Comparison of ENCODE assay signal across 10 mouse cellular contexts in the genomic region with DNA sequence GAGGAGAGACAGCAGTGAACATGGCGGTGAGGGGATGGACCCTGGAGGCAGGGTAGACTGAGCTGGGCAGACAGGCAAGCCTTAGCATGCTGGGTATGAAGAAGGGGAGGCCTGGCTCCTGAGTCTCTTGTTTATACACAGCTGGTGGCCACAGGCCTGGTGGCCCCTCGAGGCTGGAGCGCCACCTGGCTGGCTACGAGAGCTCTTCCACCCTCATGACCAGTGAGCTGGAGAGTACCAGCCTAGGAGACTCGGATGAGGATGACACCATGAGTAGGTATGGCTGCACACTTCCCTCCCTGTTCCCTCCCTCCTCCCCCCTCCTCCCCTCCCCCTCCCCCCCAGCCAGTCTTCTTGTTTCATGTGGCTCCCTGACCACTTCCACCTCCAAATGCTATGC. TPM values are rescaled to one million over a fixed set of nuclear protein-coding genes. Genes with fewer than 3 reads are reported as not detected.
DNase-seq lines count a peak whose midpoint lies in the region; ATAC-seq and TF ChIP-seq lines count a peak whose summit lies in the region.
"Had no signal": no experiment of that assay in that cellular context is flagged by ENCODE, and none has a peak within 500 bp of the region (broad histone marks: within the 10 kb centered on the region; RNA-seq: fewer than 3 reads in every experiment).

No protein-coding gene starts in this region.

- peaks cover 33% of the 10 kb centered on the region for H3K4me1 ChIP-seq in forebrain, embryonic 12.5 days
- H3K4me1 ChIP-seq in forebrain, embryonic 14.5 days (ENCODE audit: control insufficient read depth, insufficient read depth, low read length), result peaks cover 22% of the 10 kb centered on the region
- peaks cover 38% of the 10 kb centered on the region for H3K4me1 ChIP-seq in midbrain, embryonic 10.5 days
- peaks cover 39% of the 10 kb centered on the region for H3K4me1 ChIP-seq in midbrain, embryonic 13.5 days (replicated peaks)
- H3K4me1 ChIP-seq in cortical plate, adult 2 months (ENCODE audit: control insufficient read depth, insufficient read depth, low read length), result peaks cover 8% of the 10 kb centered on the region; the same call in 1 of the 2 replicates
- H3K4me1 ChIP-seq in thymus, adult 2 months (replicated peaks; ENCODE audit: control insufficient read depth, insufficient read depth, low read length), result peaks cover 17% of the 10 kb centered on the region

- DNase-seq in forebrain, embryonic 14.5 days (ENCODE audit: low spot score), result no peak
- DNase-seq in midbrain, embryonic 10.5 days (ENCODE audit: low spot score), result no peak
- DNase-seq in thymus, adult 2 months, result peak; percentile 53
- DNase-seq in gastrocnemius, postnatal 14 days, result no peak
- DNase-seq in left cerebral cortex, postnatal 14 days (ENCODE audit: low spot score in 2 of 2), result no peak

- TF ChIP-seq CTCF in cortical plate, adult 2 months (IDR thresholded peaks at IDR 0.05; ENCODE audit: extremely low read depth, insufficient read depth, low read length), result 0 out of 2 replicates have a peak, but pooled peaks have one; percentile 11
- peak; percentile 47; the same call in 1 of the 2 replicates for TF ChIP-seq CTCF in thymus, adult 2 months (IDR thresholded peaks at IDR 0.05; ENCODE audit: borderline replicate concordance, control insufficient read depth, extremely low read depth, insufficient read depth, low read length, poor library complexity)

- peaks cover 62% of the 10 kb centered on the region for H3K36me3 ChIP-seq in forebrain, embryonic 12.5 days (replicated peaks)
- peaks cover 64% of the 10 kb centered on the region for H3K36me3 ChIP-seq in forebrain, embryonic 14.5 days (ENCODE audit: control insufficient read depth, insufficient read depth, low read length)
- H3K36me3 ChIP-seq in midbrain, embryonic 10.5 days, result peaks cover 74% of the 10 kb centered on the region
- H3K36me3 ChIP-seq in midbrain, embryonic 13.5 days, result peaks cover 62% of the 10 kb centered on the region
- peaks cover 43% of the 10 kb centered on the region for H3K36me3 ChIP-seq in thymus, adult 2 months (ENCODE audit: control insufficient read depth, insufficient read depth, low read length)

- H3K27ac ChIP-seq in forebrain, embryonic 12.5 days, result 0 out of 2 replicates have a peak overlapping the region, but pooled peaks have one; percentile 13
- H3K27ac ChIP-seq in forebrain, embryonic 14.5 days (ENCODE audit: low read depth, low read length), result no peak overlapping the region
- no peak overlapping the region for H3K27ac ChIP-seq in midbrain, embryonic 10.5 days (replicated peaks)
- H3K27ac ChIP-seq in midbrain, embryonic 13.5 days, result no peak overlapping the region
- H3K27ac ChIP-seq in cortical plate, adult 2 months (ENCODE audit: insufficient read depth, low read length), result no peak overlapping the region
- H3K27ac ChIP-seq in thymus, adult 2 months (ENCODE audit: control insufficient read depth, insufficient read depth, low read length), result no peak overlapping the region
- H3K27ac ChIP-seq: heart, embryonic 13.5 days had no signal

- no peaks in the 10 kb centered on the region for H3K27me3 ChIP-seq in forebrain, embryonic 12.5 days
- no peaks in the 10 kb centered on the region for H3K27me3 ChIP-seq in forebrain, embryonic 14.5 days (replicated peaks; ENCODE audit: control insufficient read depth, insufficient read depth, low read length)
- no peaks in the 10 kb centered on the region for H3K27me3 ChIP-seq in midbrain, embryonic 10.5 days (ENCODE audit: low read depth, poor library complexity, severe bottlenecking)
- no peaks in the 10 kb centered on the region for H3K27me3 ChIP-seq in midbrain, embryonic 13.5 days
- no peaks in the 10 kb centered on the region for H3K27me3 ChIP-seq in thymus, adult 2 months (ENCODE audit: control insufficient read depth, insufficient read depth, low read length)
- H3K27me3 ChIP-seq: heart, embryonic 13.5 days; Patski had no signal

- 0 out of 2 replicates have a peak, but pooled peaks have one; percentile 27 for ATAC-seq in forebrain, embryonic 12.5 days (ENCODE audit: low FRiP score)
- no peak for ATAC-seq in forebrain, embryonic 14.5 days
- no peak for ATAC-seq in midbrain, embryonic 13.5 days
- ATAC-seq: Patski had no signal

- no peaks in the 10 kb centered on the region for H3K9me3 ChIP-seq in forebrain, embryonic 12.5 days
- H3K9me3 ChIP-seq in forebrain, embryonic 14.5 days (replicated peaks; ENCODE audit: control insufficient read depth, low read length), result no peaks in the 10 kb centered on the region
- no peaks in the 10 kb centered on the region for H3K9me3 ChIP-seq in midbrain, embryonic 10.5 days (replicated peaks)
- H3K9me3 ChIP-seq in midbrain, embryonic 13.5 days, result peaks cover 3% of the 10 kb centered on the region; the same call in 1 of the 2 replicates
- H3K9me3 ChIP-seq: heart, embryonic 13.5 days had no signal

- 45% methylated on average over 5 of the region's 5 CpGs for WGBS in forebrain, embryonic 12.5 days
- 53% methylated on average over 5 of the region's 5 CpGs for WGBS in forebrain, embryonic 14.5 days
- WGBS in midbrain, embryonic 10.5 days, result 61% methylated on average over 5 of the region's 5 CpGs
- 30% methylated on average over 5 of the region's 5 CpGs for WGBS in midbrain, embryonic 13.5 days
- WGBS in thymus, adult 2 months, result 37% methylated on average over 5 of the region's 5 CpGs

- no peak overlapping the region for H3K4me3 ChIP-seq in forebrain, embryonic 12.5 days (replicated peaks)
- H3K4me3 ChIP-seq in forebrain, embryonic 14.5 days (ENCODE audit: low read depth, low read length), result no peak overlapping the region
- H3K4me3 ChIP-seq in midbrain, embryonic 10.5 days, result peak overlapping the region; percentile 0; the same call in 1 of the 2 replicates
- no peak overlapping the region for H3K4me3 ChIP-seq in midbrain, embryonic 13.5 days (replicated peaks)
- no peak overlapping the region for H3K4me3 ChIP-seq in cortical plate, adult 2 months (ENCODE audit: insufficient read depth, low read length)
- H3K4me3 ChIP-seq in thymus, adult 2 months (ENCODE audit: control insufficient read depth, insufficient read depth, low read length), result no peak overlapping the region
- H3K4me3 ChIP-seq: heart, embryonic 13.5 days had no signal

- H3K9ac ChIP-seq in forebrain, embryonic 12.5 days, result no peak overlapping the region
- no peak overlapping the region for H3K9ac ChIP-seq in forebrain, embryonic 14.5 days (ENCODE audit: low read length)
- H3K9ac ChIP-seq in midbrain, embryonic 13.5 days (replicated peaks), result no peak overlapping the region
- H3K9ac ChIP-seq: heart, embryonic 13.5 days had no signal

- intact Hi-C loops in gastrocnemius, postnatal 14 days (cut with DNase I; ENCODE audit: low total_unique reads), result loop anchor here (10.0 kb wide), 1 partner anchor 71 kb away; a partner anchor contains a TSS
- intact Hi-C loops in left cerebral cortex, postnatal 14 days (cut with DNase I), result no loop called here

- H3K4me2 ChIP-seq in forebrain, embryonic 12.5 days, result no peak overlapping the region
- no peak overlapping the region for H3K4me2 ChIP-seq in forebrain, embryonic 14.5 days (ENCODE audit: low read length)
- H3K4me2 ChIP-seq in midbrain, embryonic 13.5 days (replicated peaks), result no peak overlapping the region
- H3K4me2 ChIP-seq: heart, embryonic 13.5 days had no signal

- TF ChIP-seq POLR2A in cortical plate, adult 2 months (IDR thresholded peaks at IDR 0.05; ENCODE audit: extremely low read depth, insufficient read depth, low read length), result no peak
- TF ChIP-seq POLR2A in thymus, adult 2 months (IDR thresholded peaks at IDR 0.05; ENCODE audit: control insufficient read depth, extremely low read depth, insufficient read depth, low read length, poor library complexity), result no peak

RNA-seq across cellular contexts. Expression of a gene that starts 5.1 kb away (rescaled TPM):
- 45.2 and 46.6 TPM in 2 replicates for polyA plus RNA-seq in forebrain, embryonic 12.5 days (2016; fragmentation: Nextera tagmentation; extraction: Ambion mirVana)
- polyA plus RNA-seq in forebrain, embryonic 14.5 days (2014; fragmentation: Nextera tagmentation; extraction: Ambion mirVana), result 19.7 and 25.7 TPM in 2 replicates
- polyA plus RNA-seq in midbrain, embryonic 10.5 days (2016; fragmentation: Nextera tagmentation; extraction: Ambion mirVana), result 52.1 and 54.1 TPM in 2 replicates
- 27.6 and 35.4 TPM in 2 replicates for polyA plus RNA-seq in midbrain, embryonic 13.5 days (2015; fragmentation: Nextera tagmentation; extraction: Ambion mirVana)
- 26.9 and 30.4 TPM in 2 replicates for polyA plus RNA-seq in cortical plate, adult 2 months (2012; rRNA removed)
- 52.4 and 55.7 TPM in 2 replicates for polyA plus RNA-seq in thymus, adult 2 months (2012; rRNA removed)
- 1 to 10 TPM; 5.1 to 7.8 TPM for total RNA-seq in gastrocnemius, postnatal 14 days (2021)
- 10 to 100 TPM; 27.3 to 30.0 TPM for total RNA-seq in left cerebral cortex, postnatal 14 days (2021)

RNA-seq across cellular contexts. Expression of a gene that starts 9.7 kb away (rescaled TPM):
- polyA plus RNA-seq in forebrain, embryonic 12.5 days (2016; fragmentation: Nextera tagmentation; extraction: Ambion mirVana), result 43.5 and 48.4 TPM in 2 replicates
- polyA plus RNA-seq in forebrain, embryonic 14.5 days (2014; fragmentation: Nextera tagmentation; extraction: Ambion mirVana), result 53.3 and 58.4 TPM in 2 replicates
- 42.2 and 48.6 TPM in 2 replicates for polyA plus RNA-seq in midbrain, embryonic 10.5 days (2016; fragmentation: Nextera tagmentation; extraction: Ambion mirVana)
- polyA plus RNA-seq in midbrain, embryonic 13.5 days (2015; fragmentation: Nextera tagmentation; extraction: Ambion mirVana), result 48.4 and 51.7 TPM in 2 replicates
- polyA plus RNA-seq in cortical plate, adult 2 months (2012; rRNA removed), result 66.5 and 71.6 TPM in 2 replicates
- polyA plus RNA-seq in thymus, adult 2 months (2012; rRNA removed), result 88.5 and 110 TPM in 2 replicates
- 100 to 1,000 TPM; 266 to 408 TPM for total RNA-seq in gastrocnemius, postnatal 14 days (2021)
- 10 to 100 TPM; 50.7 to 53.6 TPM for total RNA-seq in left cerebral cortex, postnatal 14 days (2021)

RNA-seq across cellular contexts. Expression of a gene that starts 9.9 kb away (rescaled TPM):
- polyA plus RNA-seq in forebrain, embryonic 12.5 days (2016; fragmentation: Nextera tagmentation; extraction: Ambion mirVana), result 91.3 and 99.1 TPM in 2 replicates
- polyA plus RNA-seq in forebrain, embryonic 14.5 days (2014; fragmentation: Nextera tagmentation; extraction: Ambion mirVana), result 49.4 and 49.6 TPM in 2 replicates
- 95.1 and 96.3 TPM in 2 replicates for polyA plus RNA-seq in midbrain, embryonic 10.5 days (2016; fragmentation: Nextera tagmentation; extraction: Ambion mirVana)
- 74.2 and 82.2 TPM in 2 replicates for polyA plus RNA-seq in midbrain, embryonic 13.5 days (2015; fragmentation: Nextera tagmentation; extraction: Ambion mirVana)
- 37.6 and 38.2 TPM in 2 replicates for polyA plus RNA-seq in cortical plate, adult 2 months (2012; rRNA removed)
- polyA plus RNA-seq in thymus, adult 2 months (2012; rRNA removed), result 36.5 and 43.4 TPM in 2 replicates
- total RNA-seq in gastrocnemius, postnatal 14 days (2021), result 10 to 100 TPM; 20.4 to 20.7 TPM
- 10 to 100 TPM; 39.2 to 40.2 TPM for total RNA-seq in left cerebral cortex, postnatal 14 days (2021)

RNA-seq across cellular contexts. Expression of a gene that starts 11.2 kb away (rescaled TPM):
- polyA plus RNA-seq in forebrain, embryonic 12.5 days (2016; fragmentation: Nextera tagmentation; extraction: Ambion mirVana), result 20.3 and 24.9 TPM in 2 replicates
- polyA plus RNA-seq in forebrain, embryonic 14.5 days (2014; fragmentation: Nextera tagmentation; extraction: Ambion mirVana), result 19.3 and 21.0 TPM in 2 replicates
- 16.6 and 23.8 TPM in 2 replicates for polyA plus RNA-seq in midbrain, embryonic 10.5 days (2016; fragmentation: Nextera tagmentation; extraction: Ambion mirVana)
- polyA plus RNA-seq in midbrain, embryonic 13.5 days (2015; fragmentation: Nextera tagmentation; extraction: Ambion mirVana), result 34.9 and 37.2 TPM in 2 replicates
- polyA plus RNA-seq in cortical plate, adult 2 months (2012; rRNA removed), result 816 and 828 TPM in 2 replicates
- 71.7 and 72.1 TPM in 2 replicates for polyA plus RNA-seq in thymus, adult 2 months (2012; rRNA removed)
- 1 to 10 TPM; 8.7 to 9.2 TPM for total RNA-seq in gastrocnemius, postnatal 14 days (2021)
- 1,000 to 10,000 TPM in 1 of 2 experiments, 100 to 1,000 TPM in 1; 1,000 to 1,075 TPM for total RNA-seq in left cerebral cortex, postnatal 14 days (2021)

RNA-seq across cellular contexts. Expression of a gene that starts 14.6 kb away (rescaled TPM):
- polyA plus RNA-seq in forebrain, embryonic 12.5 days (2016; fragmentation: Nextera tagmentation; extraction: Ambion mirVana), result 527 and 539 TPM in 2 replicates
- polyA plus RNA-seq in forebrain, embryonic 14.5 days (2014; fragmentation: Nextera tagmentation; extraction: Ambion mirVana), result 701 and 779 TPM in 2 replicates
- polyA plus RNA-seq in midbrain, embryonic 10.5 days (2016; fragmentation: Nextera tagmentation; extraction: Ambion mirVana), result 409 and 454 TPM in 2 replicates
- 611 and 625 TPM in 2 replicates for polyA plus RNA-seq in midbrain, embryonic 13.5 days (2015; fragmentation: Nextera tagmentation; extraction: Ambion mirVana)
- polyA plus RNA-seq in cortical plate, adult 2 months (2012; rRNA removed), result 330 and 334 TPM in 2 replicates
- polyA plus RNA-seq in thymus, adult 2 months (2012; rRNA removed), result 270 and 395 TPM in 2 replicates
- 100 to 1,000 TPM; 170 to 180 TPM for total RNA-seq in gastrocnemius, postnatal 14 days (2021)
- 100 to 1,000 TPM; 213 to 217 TPM for total RNA-seq in left cerebral cortex, postnatal 14 days (2021)
